Mouse (Mus musculus): ENCODE data around the gene Gpr162. TPM values are rescaled to one million over a fixed set of nuclear protein-coding genes. Genes with fewer than 3 reads are reported as not detected.

Gene Gpr162
- polyA plus RNA-seq, 1 experiment, result 0.01 TPM

GRCm38 (mm10) chr6:124809775-124810538, 53.8 kb downstream of the Gpr162 start:
- TF ChIP-seq TAL1 (IDR thresholded peaks at IDR 0.05; ENCODE audit: low read length) (no peak), GATA1 (IDR thresholded peaks at IDR 0.05; ENCODE audit: low read length) (no peak)
- Histone ChIP-seq H3K36me3 (ENCODE audit: control insufficient read depth) (peaks cover 35% of the 10 kb centered on the region), H3K9me3 (ENCODE audit: control insufficient read depth, low read length) (no peaks in the 10 kb centered on the region), H3K4me3 (replicated peaks) (peak overlapping the region; percentile 72), H3K4me1 (ENCODE audit: control insufficient read depth) (peaks cover 85% of the 10 kb centered on the region), H3K27me3 (ENCODE audit: control insufficient read depth) (no peaks in the 10 kb centered on the region)

DNA sequence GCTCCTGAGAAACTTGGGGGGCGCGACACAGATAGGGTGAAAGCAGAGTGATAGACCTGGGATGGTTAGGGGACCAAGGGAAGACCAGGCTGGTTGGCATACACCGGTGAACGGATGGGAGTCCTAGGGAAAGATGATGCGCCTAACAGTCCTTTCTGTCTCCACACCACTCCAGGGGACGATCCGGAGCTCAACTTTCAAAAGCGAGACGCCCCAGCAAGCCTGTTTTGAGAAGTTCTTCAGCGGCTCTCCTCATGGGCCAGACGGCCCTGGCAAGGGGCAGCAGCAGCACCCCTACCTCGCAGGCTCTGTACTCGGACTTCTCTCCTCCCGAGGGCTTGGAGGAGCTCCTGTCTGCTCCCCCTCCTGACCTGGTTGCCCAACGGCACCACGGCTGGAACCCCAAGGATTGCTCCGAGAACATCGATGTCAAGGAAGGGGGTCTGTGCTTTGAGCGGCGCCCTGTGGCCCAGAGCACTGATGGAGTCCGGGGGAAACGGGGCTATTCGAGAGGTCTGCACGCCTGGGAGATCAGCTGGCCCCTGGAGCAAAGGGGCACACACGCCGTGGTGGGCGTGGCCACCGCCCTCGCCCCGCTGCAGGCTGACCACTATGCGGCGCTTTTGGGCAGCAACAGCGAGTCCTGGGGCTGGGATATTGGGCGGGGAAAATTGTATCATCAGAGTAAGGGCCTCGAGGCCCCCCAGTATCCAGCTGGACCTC, 54.6 kb downstream of the Gpr162 start:
- no peak for TF ChIP-seq GATA1 (IDR thresholded peaks at IDR 0.05; ENCODE audit: low read length)
- TF ChIP-seq TAL1 (IDR thresholded peaks at IDR 0.05; ENCODE audit: low read length), result no peak
- Histone ChIP-seq H3K4me3 (replicated peaks) (peak overlapping the region; percentile 72), H3K4me1 (ENCODE audit: control insufficient read depth) (peaks cover 79% of the 10 kb centered on the region), H3K36me3 (ENCODE audit: control insufficient read depth) (peaks cover 33% of the 10 kb centered on the region), H3K27me3 (ENCODE audit: control insufficient read depth) (no peaks in the 10 kb centered on the region), H3K9me3 (ENCODE audit: control insufficient read depth, low read length) (no peaks in the 10 kb centered on the region)

Other genes with a start within 250 kb of the Gpr162 start
- not detected in 2 replicates for gene C1s2, start 227.9 kb downstream of the Gpr162 start, polyA plus RNA-seq (2012)
- gene Lpcat3, start 201.0 kb downstream of the Gpr162 start, polyA plus RNA-seq (2012), result 15.9 and 16.0 TPM in 2 replicates
- gene Emg1, start 151.8 kb downstream of the Gpr162 start, polyA plus RNA-seq (2012), result 13.7 and 19.1 TPM in 2 replicates
- gene Phb2, start 151.6 kb downstream of the Gpr162 start, polyA plus RNA-seq (2012), result 19.9 and 21.8 TPM in 2 replicates
- 0.20 and 0.68 TPM in 2 replicates for gene Ptpn6, start 125.3 kb downstream of the Gpr162 start, polyA plus RNA-seq (2012)
- gene Grcc10, start 122.6 kb downstream of the Gpr162 start, polyA plus RNA-seq (2012), result 0.95 and 2.7 TPM in 2 replicates
- 0.02 and 0.04 TPM in 2 replicates for gene Gm45234, start 108.0 kb downstream of the Gpr162 start, polyA plus RNA-seq (2012)
- 0.14 and 0.32 TPM in 2 replicates for gene Atn1, start 107.5 kb downstream of the Gpr162 start, polyA plus RNA-seq (2012)
- gene Eno2, start 94.3 kb downstream of the Gpr162 start, polyA plus RNA-seq (2012), result not detected in 2 replicates
- gene Lrrc23, start 84.3 kb downstream of the Gpr162 start, polyA plus RNA-seq (2012), result not detected in 2 replicates
- gene Spsb2, start 55.3 kb downstream of the Gpr162 start, polyA plus RNA-seq (2012), result 0.77 and 0.81 TPM in 2 replicates
- 10.3 and 10.7 TPM in 2 replicates for gene Tpi1, start 49.7 kb downstream of the Gpr162 start, polyA plus RNA-seq (2012)
- 4.6 and 5.6 TPM in 2 replicates for gene Usp5, start 34.5 kb downstream of the Gpr162 start, polyA plus RNA-seq (2012)
- 26.9 and 32.9 TPM in 2 replicates for gene Cdca3, start 34.4 kb downstream of the Gpr162 start, polyA plus RNA-seq (2012)
- gene Gnb3, start 23.7 kb downstream of the Gpr162 start, polyA plus RNA-seq (2012), result not detected in 2 replicates
- gene P3h3, start 6.2 kb downstream of the Gpr162 start, polyA plus RNA-seq (2012), result 0.03 TPM in 1 of 2 replicates, not detected in the other
- gene Cd4, start 24.2 kb upstream of the Gpr162 start, polyA plus RNA-seq (2012), result not detected in 2 replicates
- not detected in 2 replicates for gene Lag3, start 47.7 kb upstream of the Gpr162 start, polyA plus RNA-seq (2012)
- gene Ptms, start 56.1 kb upstream of the Gpr162 start, polyA plus RNA-seq (2012), result 2.6 and 3.1 TPM in 2 replicates
- 21.9 and 22.2 TPM in 2 replicates for gene Mlf2, start 67.4 kb upstream of the Gpr162 start, polyA plus RNA-seq (2012)
- gene Cops7a, start 101.6 kb upstream of the Gpr162 start, polyA plus RNA-seq (2012), result 2.7 TPM in 2 replicates
- gene Pianp, start 132.7 kb upstream of the Gpr162 start, polyA plus RNA-seq (2012), result 0.03 TPM in 1 of 2 replicates, not detected in the other
- gene Zfp384, start 145.2 kb upstream of the Gpr162 start, polyA plus RNA-seq (2012), result 3.9 and 4.2 TPM in 2 replicates
- gene Ing4, start 175.8 kb upstream of the Gpr162 start, polyA plus RNA-seq (2012), result 1.1 and 1.8 TPM in 2 replicates
- gene Acrbp, start 185.7 kb upstream of the Gpr162 start, polyA plus RNA-seq (2012), result 0.97 and 1.6 TPM in 2 replicates
- gene Lpar5, start 203.9 kb upstream of the Gpr162 start, polyA plus RNA-seq (2012), result 0.06 TPM in 1 of 2 replicates, not detected in the other
- 6.8 TPM in 2 replicates for gene Chd4, start 232.0 kb upstream of the Gpr162 start, polyA plus RNA-seq (2012)